Mouse (Mus musculus): ENCODE results near the gene Cd180.

Gene Cd180

GRCm38 (mm10) chr13:102739720-102740535, 46.6 kb downstream of the Cd180 start:
- no peak for DNase-seq (ENCODE audit: low read depth, low spot score)

- DNase-seq (ENCODE audit: low read depth, low spot score) = peak; percentile 52
Observed at GRCm38 (mm10) chr13:102744481-102745269, 51.3 kb downstream of the Cd180 start.

GRCm38 (mm10) chr13:102745270-102745600, 51.9 kb downstream of the Cd180 start:
- DNase-seq (ENCODE audit: low read depth, low spot score) = no peak

GRCm38 (mm10) chr13:102745626-102746342, 52.4 kb downstream of the Cd180 start:
- DNase-seq (ENCODE audit: low read depth, low spot score) = peak; percentile 88

- DNase-seq (ENCODE audit: low read depth, low spot score) = peak; percentile 59
Observed at GRCm38 (mm10) chr13:102746803-102747561, 53.6 kb downstream of the Cd180 start.

- no peak for DNase-seq (ENCODE audit: low read depth, low spot score)
Observed at GRCm38 (mm10) chr13:102749194-102749593, 55.8 kb downstream of the Cd180 start.

- no peak for DNase-seq (ENCODE audit: low read depth, low spot score)
Observed at GRCm38 (mm10) chr13:102749891-102750290, 56.5 kb downstream of the Cd180 start.

GRCm38 (mm10) chr13:102753714-102754556, 60.6 kb downstream of the Cd180 start:
- no peak for DNase-seq (ENCODE audit: low read depth, low spot score)

- no peak for DNase-seq (ENCODE audit: low read depth, low spot score)
Observed at GRCm38 (mm10) chr13:102755124-102755523, 61.8 kb downstream of the Cd180 start.

- no peak for DNase-seq (ENCODE audit: low read depth, low spot score)
Observed at GRCm38 (mm10) chr13:102756071-102756470, 62.7 kb downstream of the Cd180 start.

- DNase-seq (ENCODE audit: low read depth, low spot score) = no peak
Observed at GRCm38 (mm10) chr13:102758021-102758420, 64.7 kb downstream of the Cd180 start.

- no peak for DNase-seq (ENCODE audit: low read depth, low spot score)
Observed at GRCm38 (mm10) chr13:102761410-102761809, 68.1 kb downstream of the Cd180 start.

GRCm38 (mm10) chr13:102762203-102762602, 68.8 kb downstream of the Cd180 start:
- no peak for DNase-seq (ENCODE audit: low read depth, low spot score)

- no peak for DNase-seq (ENCODE audit: low read depth, low spot score)
Observed at GRCm38 (mm10) chr13:102764218-102764617, 70.9 kb downstream of the Cd180 start.

GRCm38 (mm10) chr13:102765216-102765615, 71.9 kb downstream of the Cd180 start:
- DNase-seq (ENCODE audit: low read depth, low spot score) = no peak

GRCm38 (mm10) chr13:102767110-102767509, 73.8 kb downstream of the Cd180 start:
- no peak for DNase-seq (ENCODE audit: low read depth, low spot score)

GRCm38 (mm10) chr13:102768512-102768911, 75.2 kb downstream of the Cd180 start:
- DNase-seq (ENCODE audit: low read depth, low spot score) = no peak

GRCm38 (mm10) chr13:102770194-102770593, 76.8 kb downstream of the Cd180 start:
- DNase-seq (ENCODE audit: low read depth, low spot score) = no peak

- no peak for DNase-seq (ENCODE audit: low read depth, low spot score)
Observed at GRCm38 (mm10) chr13:102773169-102773568, 79.8 kb downstream of the Cd180 start.

GRCm38 (mm10) chr13:102774786-102775201, 81.4 kb downstream of the Cd180 start:
- DNase-seq (ENCODE audit: low read depth, low spot score) = no peak

Measured in telencephalon, adult 2 months (tissue).